Mouse (Mus musculus): ENCODE data around the gene Nid2.

DNA sequence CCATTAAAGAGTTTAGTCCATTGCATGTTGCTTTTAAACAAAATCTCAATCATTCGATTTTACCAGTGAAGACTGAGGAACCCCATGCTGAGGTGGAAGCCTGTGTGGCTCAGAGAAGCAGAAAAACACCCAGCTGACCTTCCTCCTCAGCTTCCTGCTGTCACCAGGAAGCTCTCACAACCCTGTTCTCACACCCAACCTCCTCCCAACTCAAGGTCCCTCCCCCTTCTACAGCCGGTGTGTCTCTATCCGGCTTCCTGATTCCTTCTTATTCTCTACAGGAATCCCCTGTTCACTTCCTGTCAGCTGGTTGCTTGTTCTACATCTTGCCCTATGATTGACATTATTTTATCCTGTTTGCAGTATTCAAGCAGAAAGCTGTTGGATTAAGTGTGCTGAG is 38.0 kb upstream of the Nid2 start:
- TF ChIP-seq E2F4 (IDR thresholded peaks at IDR 0.05; ENCODE audit: borderline replicate concordance, low read depth, low read length) (no peak), ZMIZ1 (IDR thresholded peaks at IDR 0.05; ENCODE audit: low read depth, low read length) (no peak), USF1 (IDR thresholded peaks at IDR 0.05; ENCODE audit: low read depth, low read length) (no peak), HCFC1 (IDR thresholded peaks at IDR 0.05; ENCODE audit: low read depth, low read length) (no peak), POLR2A (IDR thresholded peaks at IDR 0.05; ENCODE audit: control insufficient read depth in 1 of 2, insufficient read depth in 1 of 2, low read depth in 1 of 2, low read length in 2 of 2, poor library complexity in 1 of 2) (no peak)

Data from MEL (cell line).